Mouse (Mus musculus): Measurements from ENCODE around the gene Mustn1. TPM values are rescaled to one million over a fixed set of nuclear protein-coding genes. Genes with fewer than 3 reads are reported as not detected.

Mustn1 gene
- polyA plus RNA-seq, 1 experiment from 2014 or later, result 0.94 TPM

DNA sequence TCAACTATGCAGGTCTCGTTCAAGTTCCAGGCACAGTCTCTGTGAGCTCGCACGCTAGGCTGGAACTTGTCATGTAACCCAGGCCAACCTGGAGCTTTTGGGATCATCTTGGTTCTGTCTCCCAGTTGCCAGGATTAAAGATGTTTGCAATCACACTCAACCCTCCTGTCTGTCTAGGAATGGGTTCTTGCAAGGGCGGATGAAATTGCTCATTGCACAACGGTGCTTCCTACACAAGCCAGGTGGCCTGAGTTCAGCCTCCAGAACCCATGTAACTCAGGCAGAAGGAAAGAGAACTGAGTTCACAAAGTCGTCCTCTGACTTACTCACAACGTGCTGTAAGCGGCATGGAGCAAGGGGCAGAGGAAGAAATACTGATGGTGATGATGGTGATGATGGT, 32.1 kb downstream of the Mustn1 start:
- Histone ChIP-seq H3K4me2 (replicated peaks; ENCODE audit: low read depth, low read length) (no peak overlapping the region), H3K4me3 (ENCODE audit: low read depth, low read length) (no peak overlapping the region), H3K27me3 (ENCODE audit: control insufficient read depth, insufficient read depth, low read length) (no peaks in the 10 kb centered on the region), H3K9me3 (ENCODE audit: control insufficient read depth, low read length) (no peaks in the 10 kb centered on the region), H3K4me1 (replicated peaks; ENCODE audit: control insufficient read depth, insufficient read depth, low read length) (no peaks in the 10 kb centered on the region), H3K27ac (ENCODE audit: low read depth, low read length) (no peak overlapping the region), H3K36me3 (ENCODE audit: control insufficient read depth, insufficient read depth, low read length) (no peaks in the 10 kb centered on the region), H3K9ac (ENCODE audit: low read depth, low read length) (no peak overlapping the region)
- ATAC-seq (ENCODE audit: low FRiP score), result no peak
- 92% methylated on average over 8 of the region's 8 CpGs for WGBS
- DNase-seq (ENCODE audit: low spot score), result no peak

DNA sequence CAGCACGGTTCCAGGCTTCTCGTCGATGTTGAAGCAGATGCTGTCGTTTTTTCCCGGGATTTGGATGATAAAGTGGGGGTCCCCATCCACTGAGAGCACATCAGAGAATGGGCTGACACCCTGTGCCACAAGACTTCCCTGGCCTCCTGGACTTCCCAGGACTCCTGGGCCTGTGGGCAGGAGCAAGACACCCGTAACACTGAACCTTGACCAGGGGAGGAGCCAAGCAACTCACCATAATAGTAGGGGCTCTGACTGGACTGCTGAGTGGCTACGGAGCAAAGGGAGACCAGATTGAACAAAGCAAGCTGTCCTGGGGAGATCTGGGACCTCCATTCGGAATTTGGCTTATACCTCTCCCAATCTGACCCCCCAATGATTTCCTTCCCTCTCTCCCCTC, 33.6 kb downstream of the Mustn1 start:
- Histone ChIP-seq H3K4me1 (replicated peaks; ENCODE audit: control insufficient read depth, insufficient read depth, low read length) (no peaks in the 10 kb centered on the region), H3K9me3 (ENCODE audit: control insufficient read depth, low read length) (no peaks in the 10 kb centered on the region), H3K4me2 (replicated peaks; ENCODE audit: low read depth, low read length) (no peak overlapping the region), H3K27me3 (ENCODE audit: control insufficient read depth, insufficient read depth, low read length) (no peaks in the 10 kb centered on the region), H3K27ac (ENCODE audit: low read depth, low read length) (no peak overlapping the region), H3K4me3 (ENCODE audit: low read depth, low read length) (no peak overlapping the region), H3K9ac (ENCODE audit: low read depth, low read length) (no peak overlapping the region), H3K36me3 (ENCODE audit: control insufficient read depth, insufficient read depth, low read length) (no peaks in the 10 kb centered on the region)
- ATAC-seq (ENCODE audit: low FRiP score) (no peak), DNase-seq (ENCODE audit: low spot score) (no peak)
- WGBS, result 81% methylated on average over 8 of the region's 8 CpGs

DNA sequence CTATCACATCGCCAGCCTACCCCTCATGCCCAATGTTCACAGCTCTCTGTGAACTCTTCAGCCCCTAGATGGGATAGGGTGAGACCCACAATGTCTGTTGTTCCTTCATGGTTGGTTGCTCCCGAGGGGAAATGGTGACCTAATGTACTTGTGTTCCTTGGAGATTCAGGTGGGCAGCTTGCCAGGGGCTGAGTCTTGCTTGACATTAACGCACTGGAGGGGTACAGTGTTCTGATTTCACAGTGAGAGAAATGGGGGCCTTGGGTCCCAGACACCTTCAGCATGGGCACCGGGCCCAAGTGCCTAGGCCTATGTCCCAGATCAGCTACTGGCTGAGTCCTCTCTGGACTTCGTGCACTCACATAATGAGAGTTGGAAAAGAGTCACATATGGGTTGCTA, 34.4 kb downstream of the Mustn1 start:
- ATAC-seq (ENCODE audit: low FRiP score) (no peak), DNase-seq (ENCODE audit: low spot score) (no peak)
- Histone ChIP-seq H3K9me3 (ENCODE audit: control insufficient read depth, low read length) (no peaks in the 10 kb centered on the region), H3K9ac (ENCODE audit: low read depth, low read length) (no peak overlapping the region), H3K4me1 (replicated peaks; ENCODE audit: control insufficient read depth, insufficient read depth, low read length) (no peaks in the 10 kb centered on the region), H3K4me2 (replicated peaks; ENCODE audit: low read depth, low read length) (no peak overlapping the region), H3K27ac (ENCODE audit: low read depth, low read length) (no peak overlapping the region), H3K27me3 (ENCODE audit: control insufficient read depth, insufficient read depth, low read length) (no peaks in the 10 kb centered on the region), H3K36me3 (ENCODE audit: control insufficient read depth, insufficient read depth, low read length) (no peaks in the 10 kb centered on the region), H3K4me3 (ENCODE audit: low read depth, low read length) (no peak overlapping the region)
- whole genome bisulfite sequencing, result 88% methylated on average over 5 of the region's 5 CpGs

DNA sequence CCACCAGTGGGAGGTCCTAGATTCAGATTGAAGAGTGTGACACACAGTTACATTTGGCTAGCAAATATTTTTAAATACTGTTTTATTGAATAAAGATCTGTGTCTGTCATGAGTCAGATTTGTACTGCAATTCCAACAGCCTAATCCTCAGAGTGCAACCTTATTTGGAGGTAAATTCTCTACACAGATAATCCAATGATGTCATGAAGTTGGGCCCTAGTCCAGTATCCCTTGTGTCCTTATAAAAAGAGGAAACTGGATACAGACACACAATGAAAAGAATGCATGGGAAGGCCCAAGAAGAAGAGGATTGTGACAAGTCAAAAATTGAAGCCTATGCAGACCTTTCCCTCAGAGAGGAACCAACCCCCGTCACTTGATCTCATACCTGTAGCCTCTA, 37.5 kb downstream of the Mustn1 start:
- H3K4me1 ChIP-seq (replicated peaks; ENCODE audit: control insufficient read depth, insufficient read depth, low read length), result no peaks in the 10 kb centered on the region
- no peaks in the 10 kb centered on the region for H3K27me3 ChIP-seq (ENCODE audit: control insufficient read depth, insufficient read depth, low read length)
- WGBS, result 83% methylated on average over 1 of the region's 1 CpGs
- H3K27ac ChIP-seq (ENCODE audit: low read depth, low read length), result no peak overlapping the region
- H3K4me3 ChIP-seq (ENCODE audit: low read depth, low read length), result no peak overlapping the region
- no peak overlapping the region for H3K9ac ChIP-seq (ENCODE audit: low read depth, low read length)
- no peak for DNase-seq (ENCODE audit: low spot score)
- H3K4me2 ChIP-seq (replicated peaks; ENCODE audit: low read depth, low read length), result no peak overlapping the region
- ATAC-seq (ENCODE audit: low FRiP score), result no peak
- H3K36me3 ChIP-seq (ENCODE audit: control insufficient read depth, insufficient read depth, low read length), result no peaks in the 10 kb centered on the region
- no peaks in the 10 kb centered on the region for H3K9me3 ChIP-seq (ENCODE audit: control insufficient read depth, low read length)

DNA sequence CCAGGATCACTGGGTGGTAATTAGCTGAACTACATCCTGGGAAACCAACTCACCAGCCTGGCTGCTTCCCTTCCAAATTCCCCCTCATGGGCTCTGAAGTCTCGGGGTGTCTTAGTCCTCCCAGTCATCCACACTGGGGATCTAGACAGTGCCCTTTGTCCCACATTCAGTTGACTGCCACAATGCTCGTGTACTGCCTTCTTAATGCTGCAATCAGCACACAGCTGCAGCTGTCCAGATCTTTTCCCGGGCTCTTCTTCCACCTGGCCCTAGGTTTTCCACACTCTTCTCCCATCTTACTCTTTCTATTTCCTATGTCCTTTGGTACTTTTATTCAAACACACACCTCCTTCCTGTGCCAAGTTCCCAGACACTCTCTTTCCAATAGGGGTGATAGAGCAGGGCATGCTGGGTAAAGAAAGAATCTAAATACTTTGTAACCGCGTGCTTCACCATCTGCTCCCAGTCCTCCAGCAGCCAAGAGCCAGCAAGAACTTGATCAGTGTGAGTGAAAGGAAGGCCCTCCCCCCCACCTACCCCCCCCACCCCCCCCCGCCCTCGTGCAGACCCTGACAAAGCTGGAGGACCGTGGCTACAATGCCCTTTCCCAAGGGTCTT, 43.2 kb downstream of the Mustn1 start:
- ATAC-seq (ENCODE audit: low FRiP score) (no peak), DNase-seq (ENCODE audit: low spot score) (peak; percentile 5)
- no peak overlapping the region for H3K27ac ChIP-seq (ENCODE audit: low read depth, low read length)
- H3K9me3 ChIP-seq (ENCODE audit: control insufficient read depth, low read length), result no peaks in the 10 kb centered on the region
- H3K4me3 ChIP-seq (ENCODE audit: low read depth, low read length), result no peak overlapping the region
- no peaks in the 10 kb centered on the region for H3K4me1 ChIP-seq (replicated peaks; ENCODE audit: control insufficient read depth, insufficient read depth, low read length)
- no peak overlapping the region for H3K4me2 ChIP-seq (replicated peaks; ENCODE audit: low read depth, low read length)
- H3K27me3 ChIP-seq (ENCODE audit: control insufficient read depth, insufficient read depth, low read length), result no peaks in the 10 kb centered on the region
- no peak overlapping the region for H3K9ac ChIP-seq (ENCODE audit: low read depth, low read length)
- no peaks in the 10 kb centered on the region for H3K36me3 ChIP-seq (ENCODE audit: control insufficient read depth, insufficient read depth, low read length)
- 60% methylated on average over 8 of the region's 8 CpGs for WGBS

DNA sequence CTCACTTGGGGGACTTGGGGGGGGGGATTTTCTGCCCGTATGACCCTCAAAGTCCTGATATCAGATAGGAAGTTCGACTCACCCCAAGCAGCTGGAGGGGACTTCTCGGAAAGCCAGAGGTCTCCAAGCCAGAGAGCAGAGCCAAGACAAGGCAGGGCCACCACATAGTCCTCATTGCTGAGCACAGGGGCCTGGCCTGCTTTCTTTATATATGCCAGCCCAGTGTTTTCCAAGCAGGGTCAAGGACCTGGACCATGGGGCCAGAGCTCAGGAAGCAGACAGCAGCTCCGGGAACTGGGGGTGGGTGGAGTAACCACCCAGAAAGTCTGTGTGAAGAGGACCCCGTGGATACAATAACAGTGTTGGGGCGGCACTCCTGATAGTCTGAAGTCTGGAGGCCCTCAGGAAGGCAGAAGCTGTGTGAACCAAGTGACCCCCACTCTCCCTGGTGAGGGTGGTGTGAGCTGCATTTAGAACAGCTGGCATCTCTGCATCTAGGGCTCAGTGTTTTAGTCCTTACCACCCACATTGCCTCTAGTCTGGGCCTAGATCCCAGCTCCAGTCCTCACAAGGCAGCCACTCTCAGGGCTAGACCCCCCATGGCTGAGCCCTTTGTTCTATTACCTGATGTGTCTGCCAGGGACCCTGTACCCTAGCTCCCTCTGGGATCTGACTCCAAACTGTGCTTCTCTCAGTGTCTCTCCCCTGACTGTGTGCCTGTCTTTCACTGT, 44.5 kb downstream of the Mustn1 start, which contains the start of gene Itih3:
TSS of gene Itih3 (minus strand) at position 386 of the 731 bp plus-strand sequence.
- H3K36me3 ChIP-seq (ENCODE audit: control insufficient read depth, insufficient read depth, low read length), result no peaks in the 10 kb centered on the region
- no peak within 1 kb of the TSS for H3K27ac ChIP-seq (ENCODE audit: low read depth, low read length)
- H3K9me3 ChIP-seq (ENCODE audit: control insufficient read depth, low read length), result no peaks in the 10 kb centered on the region
- H3K27me3 ChIP-seq (ENCODE audit: control insufficient read depth, insufficient read depth, low read length), result no peaks in the 10 kb centered on the region
- no peaks in the 10 kb centered on the region for H3K4me1 ChIP-seq (replicated peaks; ENCODE audit: control insufficient read depth, insufficient read depth, low read length)
- ATAC-seq (ENCODE audit: low FRiP score) (no peak), DNase-seq (ENCODE audit: low spot score) (no peak)
- H3K4me3 ChIP-seq (ENCODE audit: low read depth, low read length), result no peak within 1 kb of the TSS
- WGBS, result 62% methylated on average over 6 of the region's 6 CpGs
- H3K4me2 ChIP-seq (replicated peaks; ENCODE audit: low read depth, low read length), result no peak within 1 kb of the TSS
- H3K9ac ChIP-seq (ENCODE audit: low read depth, low read length), result no peak within 1 kb of the TSS

DNA sequence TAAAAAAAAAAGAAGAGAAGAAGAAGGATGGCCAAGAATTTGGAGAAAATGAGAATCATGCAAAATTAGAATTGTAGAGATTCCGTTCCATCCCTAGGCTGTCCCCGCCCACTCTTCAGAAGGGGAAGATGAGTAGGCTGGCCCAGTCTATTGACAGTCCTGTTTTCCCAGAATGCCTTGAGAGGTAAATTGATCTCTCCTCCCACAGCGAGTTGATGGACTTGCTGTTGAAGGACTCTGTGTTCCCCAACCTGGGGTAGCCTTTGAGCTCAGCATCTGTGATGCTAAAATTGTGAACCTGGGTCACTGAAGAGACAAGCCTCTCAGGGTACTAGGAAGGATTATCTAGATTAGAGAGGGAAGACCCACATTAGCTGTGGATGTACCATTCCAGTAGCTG, 46.5 kb downstream of the Mustn1 start:
- WGBS, result 89% methylated on average over 3 of the region's 3 CpGs
- no peak for DNase-seq (ENCODE audit: low spot score)
- Histone ChIP-seq H3K9me3 (ENCODE audit: control insufficient read depth, low read length) (no peaks in the 10 kb centered on the region), H3K4me3 (ENCODE audit: low read depth, low read length) (no peak overlapping the region), H3K36me3 (ENCODE audit: control insufficient read depth, insufficient read depth, low read length) (no peaks in the 10 kb centered on the region), H3K4me2 (replicated peaks; ENCODE audit: low read depth, low read length) (no peak overlapping the region), H3K27me3 (ENCODE audit: control insufficient read depth, insufficient read depth, low read length) (no peaks in the 10 kb centered on the region), H3K4me1 (replicated peaks; ENCODE audit: control insufficient read depth, insufficient read depth, low read length) (no peaks in the 10 kb centered on the region), H3K27ac (ENCODE audit: low read depth, low read length) (no peak overlapping the region), H3K9ac (ENCODE audit: low read depth, low read length) (no peak overlapping the region)
- ATAC-seq (ENCODE audit: low FRiP score), result no peak

DNA sequence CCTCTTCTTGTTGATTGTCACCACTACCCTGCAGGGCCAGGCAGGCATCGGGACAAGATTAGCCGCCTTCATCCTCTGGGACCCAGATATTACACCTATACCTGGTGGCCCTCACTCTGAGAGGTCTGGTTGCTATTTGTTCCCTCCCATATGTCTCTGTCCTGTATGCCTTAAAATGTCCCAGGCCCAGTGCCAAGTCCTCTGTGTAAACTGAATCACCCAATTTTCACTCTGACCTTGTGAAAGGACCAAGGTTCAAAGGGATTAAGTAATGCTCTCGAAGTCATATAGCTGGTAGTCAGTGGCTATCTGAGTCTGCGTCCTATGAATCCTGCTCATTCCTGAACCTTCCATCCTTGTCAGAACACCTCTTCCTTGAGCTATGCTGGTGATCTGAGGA, 51.4 kb downstream of the Mustn1 start:
- Histone ChIP-seq H3K4me3 (ENCODE audit: low read depth, low read length) (no peak overlapping the region), H3K27me3 (ENCODE audit: control insufficient read depth, insufficient read depth, low read length) (no peaks in the 10 kb centered on the region), H3K9me3 (ENCODE audit: control insufficient read depth, low read length) (no peaks in the 10 kb centered on the region), H3K36me3 (ENCODE audit: control insufficient read depth, insufficient read depth, low read length) (no peaks in the 10 kb centered on the region), H3K9ac (ENCODE audit: low read depth, low read length) (no peak overlapping the region), H3K4me2 (replicated peaks; ENCODE audit: low read depth, low read length) (no peak overlapping the region), H3K4me1 (replicated peaks; ENCODE audit: control insufficient read depth, insufficient read depth, low read length) (no peaks in the 10 kb centered on the region), H3K27ac (ENCODE audit: low read depth, low read length) (no peak overlapping the region)
- ATAC-seq (ENCODE audit: low FRiP score) (no peak), DNase-seq (ENCODE audit: low spot score) (no peak)
- WGBS, result 93% methylated on average over 4 of the region's 4 CpGs

All from hindbrain, embryonic 11.5 days (tissue).